Mouse (Mus musculus) small intestine, adult 2 months (tissue): ENCODE data around the gene Daglb. TPM values are rescaled to one million over a fixed set of nuclear protein-coding genes. Genes with fewer than 3 reads are reported as not detected.

Source experiments
- H3K27ac ChIP-seq: fragments of 200-500 bp; 2 replicates; pipeline ENCODE4 v1.5.1; 2012; ENCODE audit warnings: low read depth, low read length, control low read depth, inconsistent platforms; ENCODE audit not compliant: insufficient read depth
- H3K27me3 ChIP-seq: fragments of 200-500 bp; 2 replicates; pipeline ENCODE4 v1.6.1; 2012; ENCODE audit warnings: mild to moderate bottlenecking, moderate library complexity, low read length, inconsistent platforms; ENCODE audit not compliant: control insufficient read depth, insufficient read depth
- H3K36me3 ChIP-seq: fragments of 200-500 bp; 2 replicates; pipeline ENCODE4 v1.6.1; 2012; ENCODE audit warnings: mild to moderate bottlenecking, low read length, control low read depth, inconsistent platforms; ENCODE audit not compliant: control insufficient read depth, insufficient read depth
- H3K4me1 ChIP-seq: fragments of 200-500 bp; 2 replicates; pipeline ENCODE4 v1.6.1; 2012; ENCODE audit warnings: low read length, inconsistent platforms, mixed read lengths; ENCODE audit not compliant: control insufficient read depth, insufficient read depth, insufficient read length
- H3K4me3 ChIP-seq: fragments of 200-500 bp; 2 replicates; pipeline ENCODE4 v1.5.1; 2012; ENCODE audit warnings: low read depth, mild to moderate bottlenecking, control low read depth, inconsistent platforms, low read length, moderate library complexity
- CTCF ChIP-seq: fragments of 200-500 bp; IDR thresholded peaks from 2 replicates; pipeline ENCODE4 v1.5.1; 2012; ENCODE audit warnings: low read depth, mild to moderate bottlenecking, control low read depth, inconsistent platforms, low read length, moderate library complexity, mixed read lengths; ENCODE audit not compliant: insufficient replicate concordance, insufficient read length; ENCODE audit errors: extremely low read depth
- POLR2A ChIP-seq: fragments of 200-500 bp; IDR thresholded peaks from 2 replicates; pipeline ENCODE4 v1.6.1; 2012; ENCODE audit warnings: low read depth, mild to moderate bottlenecking, control low read depth, inconsistent platforms, low read length, moderate library complexity
- WGBS: fragments of 180-500 bp; shearing (Covaris S2); methylation state at CpG from one replicate; pipeline ENCODE4 v1.1.7; 2018; 5-methylcytosine and 5-hydroxymethylcytosine counted together
- polyA plus RNA-seq: library from polyadenylated mRNA; depleted of rRNA; stranded (reverse); fragments of >200 nt; gene quantifications from 2 replicates; pipeline ENCODE4 v1.2.3, GENCODE M21; 2012; rRNA removed

The Daglb gene
- polyA plus RNA-seq, 1 experiment = 12.7 TPM

DNA sequence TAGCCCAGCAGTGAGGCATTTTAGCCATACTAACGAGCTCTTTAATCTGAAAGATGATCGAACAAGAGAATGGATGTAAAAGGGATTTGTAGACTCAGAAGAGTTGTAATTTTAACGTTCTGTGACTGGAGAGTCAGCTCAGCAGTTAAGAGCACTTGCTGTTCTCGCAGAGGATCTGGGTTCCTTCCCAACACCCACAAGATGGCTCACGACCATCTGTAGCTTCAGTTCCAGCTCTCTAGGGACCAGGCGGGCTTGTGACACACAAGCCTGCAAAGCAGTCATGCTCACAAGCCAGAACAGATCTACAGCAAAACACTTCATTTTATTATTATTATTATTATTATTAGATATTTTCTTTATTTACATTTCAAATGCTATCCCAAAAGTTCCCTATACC is 88.5 kb downstream of the Daglb start:
- H3K4me3 ChIP-seq = no peak overlapping the region
- H3K36me3 ChIP-seq = 0 out of 2 replicates have a peak, but pooled peaks cover 2% of the 10 kb centered on the region
- no peaks in the 10 kb centered on the region for H3K27me3 ChIP-seq
- no peaks in the 10 kb centered on the region; the same call in 1 of the 2 replicates for H3K4me1 ChIP-seq
- no peak overlapping the region for H3K27ac ChIP-seq
- 91% methylated on average over 6 of the region's 6 CpGs for WGBS
- TF ChIP-seq CTCF = no peak
- no peak for TF ChIP-seq POLR2A

DNA sequence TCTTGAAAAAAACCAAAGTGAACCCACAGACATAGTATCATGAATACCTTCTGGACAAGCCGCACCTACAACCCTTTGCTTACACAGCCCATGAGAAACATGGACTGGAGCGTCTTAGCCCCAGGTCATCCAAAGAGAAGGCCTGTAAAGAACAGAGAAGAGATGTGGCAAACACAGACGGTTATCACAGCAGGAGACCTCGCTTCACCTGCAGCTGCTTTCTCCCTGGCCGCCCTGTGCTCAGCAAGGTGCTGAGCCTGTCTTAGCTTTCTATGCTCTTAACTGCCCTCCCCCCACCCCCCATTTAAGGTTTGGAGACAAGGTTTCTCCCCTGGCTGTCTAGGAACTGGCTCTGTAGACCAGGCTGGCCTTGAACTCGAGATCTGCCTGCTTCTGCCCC is 90.8 kb downstream of the Daglb start:
- Histone ChIP-seq H3K27me3 (no peaks in the 10 kb centered on the region), H3K4me3 (no peak overlapping the region), H3K27ac (no peak overlapping the region), H3K4me1 (no peaks in the 10 kb centered on the region; the same call in 1 of the 2 replicates), H3K36me3 (0 out of 2 replicates have a peak, but pooled peaks cover 2% of the 10 kb centered on the region)
- TF ChIP-seq CTCF = no peak
- no peak for TF ChIP-seq POLR2A
- 89% methylated on average over 6 of the region's 6 CpGs for WGBS

Other genes starting within 250 kb of the Daglb start
- not detected in 2 replicates for gene Spdye4a, start 237.7 kb upstream of the Daglb start, polyA plus RNA-seq
- gene Zfp12, start 229.4 kb upstream of the Daglb start, polyA plus RNA-seq = 2.4 and 2.6 TPM in 2 replicates
- 3.5 and 5.6 TPM in 2 replicates for gene Zfp316, start 194.6 kb upstream of the Daglb start, polyA plus RNA-seq
- 0.34 and 0.35 TPM in 2 replicates for gene Zfp853, start 171.0 kb upstream of the Daglb start, polyA plus RNA-seq
- gene E130309D02Rik, start 149.2 kb upstream of the Daglb start, polyA plus RNA-seq = 19.8 and 28.2 TPM in 2 replicates
- 24.4 and 44.6 TPM in 2 replicates for gene Zdhhc4, start 135.3 kb upstream of the Daglb start, polyA plus RNA-seq
- 0.09 and 0.22 TPM in 2 replicates for gene Grid2ip, start 107.2 kb upstream of the Daglb start, polyA plus RNA-seq
- gene Kdelr2, start 60.7 kb upstream of the Daglb start, polyA plus RNA-seq = 163 and 240 TPM in 2 replicates
- 219 and 504 TPM in 2 replicates for gene Rac1, start 63.5 kb downstream of the Daglb start, polyA plus RNA-seq
- gene Cyth3, start 157.9 kb downstream of the Daglb start, polyA plus RNA-seq = 6.4 and 10.3 TPM in 2 replicates